Mouse (Mus musculus) hindbrain, postnatal 0 days (tissue): ENCODE measurements around the gene Dynlt1f. TPM values are rescaled to one million over a fixed set of nuclear protein-coding genes. Genes with fewer than 3 reads are reported as not detected.
"Not testable (repeated sequence)": the region's sequence is repeated elsewhere in the genome, so short reads cannot be mapped to it uniquely, and the experiment has no call there.

Experiments
- ATAC-seq: fragments of 200-750 bp; cut with Nextera tagmentation; 2 replicates; pipeline ENCODE4 v1.8.0; 2017; ENCODE audit warnings: mild to moderate bottlenecking, moderate TSS enrichment, moderate library complexity
- DNase-seq: peaks from one replicate; pipeline ENCODE4 v3.0.0-alpha.2; 2015; ENCODE audit warnings: low spot score
- H3K27ac ChIP-seq: fragments of 300-500 bp; sonication (generic); 2 replicates; pipeline ENCODE4 v1.5.1; 2014; ENCODE audit warnings: mild to moderate bottlenecking
- H3K27me3 ChIP-seq: fragments of 300-500 bp; sonication (generic); 2 replicates; pipeline ENCODE4 v1.6.1; 2014; ENCODE audit warnings: low read length, mixed read lengths; ENCODE audit not compliant: insufficient read depth
- H3K36me3 ChIP-seq: fragments of 300-500 bp; sonication (generic); 2 replicates; pipeline ENCODE4 v1.6.1; 2014; ENCODE audit warnings: low read length, mixed read lengths; ENCODE audit not compliant: insufficient read depth
- H3K4me1 ChIP-seq: fragments of 300-500 bp; sonication (generic); 2 replicates; pipeline ENCODE4 v1.6.1; 2014; ENCODE audit warnings: antibody characterized with exemption, low read length, mixed read lengths; ENCODE audit not compliant: insufficient read depth
- H3K4me2 ChIP-seq: fragments of 300-500 bp; sonication (generic); 2 replicates; pipeline ENCODE4 v1.6.1; 2014; ENCODE audit warnings: low read depth, mild to moderate bottlenecking, low read length, moderate library complexity, mixed read lengths
- H3K4me3 ChIP-seq: fragments of 300-500 bp; sonication (generic); 2 replicates; pipeline ENCODE4 v1.5.1; 2014; ENCODE audit warnings: low read length
- H3K9ac ChIP-seq: fragments of 300-500 bp; sonication (generic); replicated peaks from 2 replicates; pipeline ENCODE4 v1.6.1; 2014; ENCODE audit warnings: mild to moderate bottlenecking, low read length, moderate library complexity, mixed read lengths
- H3K9me3 ChIP-seq: fragments of 300-500 bp; sonication (generic); 2 replicates; pipeline ENCODE4 v1.6.1; 2016; ENCODE audit warnings: low read length, mixed read lengths
- WGBS: fragments of 180-500 bp; shearing (Covaris S2); extraction: QIAGEN DNeasy Blood & Tissue Kit; methylation state at CpG from one replicate; pipeline ENCODE4 v1.1.7; 2014; 5-methylcytosine and 5-hydroxymethylcytosine counted together
- polyA plus RNA-seq: library from polyadenylated mRNA; unstranded; fragments of >200 nt; fragmentation: Nextera tagmentation; extraction: Ambion mirVana; gene quantifications from 2 replicates; pipeline ENCODE4 v1.2.1, GENCODE M21; 2015
- total RNA-seq: library from RNA; depleted of rRNA; stranded (reverse); fragments of >200 nt; gene quantifications from 2 replicates; pipeline ENCODE4 v1.2.3, GENCODE M21; 2014

Dynlt1f gene
- total and polyA plus RNA-seq, 2 experiments from 2014 or later: 108 to 294 TPM

DNA sequence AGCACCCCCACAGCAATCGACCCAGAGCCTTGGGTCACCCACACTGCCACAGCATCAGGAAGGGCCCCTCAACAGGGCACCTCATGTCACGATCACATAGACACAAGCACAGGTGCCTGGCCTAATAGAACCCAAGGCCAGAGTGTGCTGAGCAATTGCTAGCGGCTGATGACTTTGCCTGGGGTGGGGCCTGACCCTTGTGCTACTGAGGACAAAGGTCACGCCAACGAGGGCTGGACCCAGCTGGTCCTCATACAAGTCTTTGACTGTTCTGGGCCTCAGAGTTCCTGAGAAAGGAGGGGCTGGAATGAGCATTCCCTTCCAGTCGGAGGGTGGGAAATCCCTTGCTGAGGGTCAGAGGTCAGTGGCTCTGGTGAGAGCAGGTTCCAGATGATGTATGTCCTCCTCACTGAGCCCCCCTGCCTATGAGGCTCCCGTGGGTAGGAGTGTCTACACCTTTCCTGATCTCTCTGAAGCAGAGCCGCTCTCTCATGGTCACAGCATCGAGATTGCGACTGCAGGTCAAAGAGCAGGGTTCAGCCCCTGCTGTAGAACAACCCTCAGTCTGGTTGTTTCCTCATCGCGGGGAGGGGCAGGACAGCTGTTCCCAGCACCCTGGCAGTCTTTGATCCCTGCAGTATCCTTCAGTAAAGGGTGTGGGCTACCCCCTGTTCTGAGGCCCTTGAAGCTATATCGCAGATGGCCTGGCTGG is 37.9 kb downstream of the Dynlt1f start:
- WGBS: 56% methylated on average over 7 of the region's 13 CpGs
- not testable (repeated sequence) for H3K9me3 ChIP-seq, H3K4me2 ChIP-seq, H3K4me3 ChIP-seq, H3K27me3 ChIP-seq, H3K36me3 ChIP-seq, H3K9ac ChIP-seq, H3K27ac ChIP-seq, DNase-seq, H3K4me1 ChIP-seq
- ATAC-seq: 0 out of 2 replicates have a peak, but pooled peaks have one; percentile 36

DNA sequence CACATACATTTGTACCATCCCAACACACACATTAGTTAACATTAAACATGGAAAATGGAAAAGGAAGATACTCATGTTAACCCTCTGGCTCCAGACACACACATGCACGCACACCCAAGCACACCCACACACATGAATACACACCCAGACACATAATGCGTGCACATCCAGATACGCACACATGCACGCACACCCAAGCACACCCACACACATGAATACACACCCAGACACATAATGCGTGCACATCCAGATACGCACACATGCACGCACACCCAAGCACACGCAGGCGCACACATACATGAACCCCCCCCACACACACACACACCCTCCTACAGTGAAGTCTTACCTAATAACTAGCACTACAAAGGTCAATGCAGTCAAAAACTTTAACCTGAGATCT is 39.0 kb downstream of the Dynlt1f start:
- H3K27ac ChIP-seq, H3K9ac ChIP-seq, H3K4me3 ChIP-seq, H3K36me3 ChIP-seq, H3K4me2 ChIP-seq, H3K27me3 ChIP-seq, H3K4me1 ChIP-seq, DNase-seq, H3K9me3 ChIP-seq, ATAC-seq: not testable (repeated sequence)
- WGBS: 97% methylated on average over 9 of the region's 9 CpGs

DNA sequence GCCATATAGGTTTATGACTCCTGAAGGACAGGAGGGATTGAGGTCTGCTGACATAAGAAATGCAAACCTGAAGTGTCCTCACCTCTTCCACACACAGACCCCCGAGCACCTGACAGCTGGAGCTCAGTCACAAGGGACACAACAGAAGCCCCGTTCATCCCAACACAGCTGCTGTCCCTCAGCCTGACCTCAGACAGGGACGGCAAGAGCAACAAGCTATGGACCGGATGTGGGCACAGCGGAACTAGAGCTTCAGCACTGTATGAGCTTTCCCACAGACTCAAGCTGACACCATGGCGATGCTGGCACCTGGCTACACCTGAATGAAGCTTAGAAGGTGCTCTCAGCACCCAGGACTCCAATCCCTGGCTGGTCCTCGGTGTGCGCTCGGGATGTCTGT is 41.4 kb downstream of the Dynlt1f start:
- H3K4me2 ChIP-seq, DNase-seq, H3K4me1 ChIP-seq, H3K36me3 ChIP-seq, ATAC-seq, H3K9me3 ChIP-seq, H3K4me3 ChIP-seq, H3K9ac ChIP-seq, H3K27ac ChIP-seq, H3K27me3 ChIP-seq: not testable (repeated sequence)
- WGBS: 88% methylated on average over 4 of the region's 9 CpGs

DNA sequence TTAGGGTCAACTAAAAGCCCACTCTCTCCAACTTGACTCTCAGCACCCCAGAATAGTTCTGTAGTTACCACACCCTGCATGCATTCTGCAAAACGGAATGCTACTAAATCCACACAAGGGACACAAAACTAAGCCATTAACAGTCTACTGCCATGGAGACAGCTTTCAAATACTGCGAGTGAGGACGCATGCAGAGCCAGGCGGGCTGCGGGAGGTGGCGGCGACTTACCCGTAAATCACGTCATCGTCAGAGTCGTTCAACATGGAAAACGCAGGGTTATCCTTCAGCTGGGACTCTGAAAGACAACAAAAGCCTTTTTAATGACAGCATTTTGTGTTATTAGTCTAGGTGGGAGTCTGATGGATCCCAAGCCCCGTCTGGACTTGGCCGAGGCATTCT is 42.2 kb downstream of the Dynlt1f start:
- not testable (repeated sequence) for H3K27ac ChIP-seq, DNase-seq, H3K4me3 ChIP-seq, H3K36me3 ChIP-seq, H3K9ac ChIP-seq, H3K4me1 ChIP-seq, H3K9me3 ChIP-seq, H3K4me2 ChIP-seq, ATAC-seq, H3K27me3 ChIP-seq
- 79% methylated on average over 11 of the region's 14 CpGs for WGBS

DNA sequence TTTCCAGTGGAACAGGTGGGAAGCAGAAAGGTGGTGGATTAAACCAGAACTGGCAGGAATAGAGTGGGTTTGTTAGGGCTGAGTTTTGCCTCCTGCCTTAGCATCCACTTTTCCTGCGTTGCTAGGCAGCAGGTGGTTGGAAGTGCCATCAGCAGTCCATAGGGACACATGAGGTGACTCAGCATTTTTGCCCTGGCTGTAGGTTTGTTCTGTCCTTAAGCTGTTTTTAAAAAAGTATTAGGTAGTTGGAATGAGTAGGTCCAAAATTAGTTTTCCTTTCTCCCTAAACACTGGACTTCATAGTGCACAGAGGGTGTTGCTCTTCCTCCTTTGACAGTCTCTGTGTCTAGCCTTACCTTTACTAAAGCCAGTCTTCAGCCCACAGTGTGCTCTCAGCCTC is 50.4 kb downstream of the Dynlt1f start:
- not testable (repeated sequence) for H3K27me3 ChIP-seq, DNase-seq, ATAC-seq, H3K9ac ChIP-seq, H3K27ac ChIP-seq, H3K4me1 ChIP-seq, H3K36me3 ChIP-seq, H3K4me3 ChIP-seq, H3K4me2 ChIP-seq, H3K9me3 ChIP-seq
- 43% methylated on average over 1 of the region's 1 CpGs for WGBS

DNA sequence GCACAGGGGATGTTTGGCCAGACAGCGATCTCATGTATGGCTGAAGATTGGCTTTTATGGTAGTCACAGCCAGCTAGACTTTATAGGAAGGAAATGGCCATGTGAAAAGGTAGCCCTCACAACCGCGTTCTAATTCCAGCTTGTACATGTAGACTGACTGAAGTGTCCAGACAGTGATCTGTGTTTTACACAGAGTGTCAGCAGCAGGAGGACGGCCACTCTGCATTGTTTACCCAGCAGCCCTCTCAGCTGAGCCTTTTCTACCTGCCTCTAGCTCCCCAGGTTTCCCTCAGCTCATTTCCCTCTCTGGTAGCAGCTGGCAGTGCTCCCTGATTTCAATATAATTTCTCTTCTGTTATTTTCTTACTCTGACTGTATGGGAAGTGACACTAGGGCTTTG is 53.5 kb downstream of the Dynlt1f start:
- H3K36me3 ChIP-seq, H3K27me3 ChIP-seq, ATAC-seq, H3K9me3 ChIP-seq, DNase-seq, H3K4me2 ChIP-seq, H3K9ac ChIP-seq, H3K4me1 ChIP-seq, H3K4me3 ChIP-seq, H3K27ac ChIP-seq: not testable (repeated sequence)
- 6% methylated on average over 3 of the region's 4 CpGs for WGBS

DNA sequence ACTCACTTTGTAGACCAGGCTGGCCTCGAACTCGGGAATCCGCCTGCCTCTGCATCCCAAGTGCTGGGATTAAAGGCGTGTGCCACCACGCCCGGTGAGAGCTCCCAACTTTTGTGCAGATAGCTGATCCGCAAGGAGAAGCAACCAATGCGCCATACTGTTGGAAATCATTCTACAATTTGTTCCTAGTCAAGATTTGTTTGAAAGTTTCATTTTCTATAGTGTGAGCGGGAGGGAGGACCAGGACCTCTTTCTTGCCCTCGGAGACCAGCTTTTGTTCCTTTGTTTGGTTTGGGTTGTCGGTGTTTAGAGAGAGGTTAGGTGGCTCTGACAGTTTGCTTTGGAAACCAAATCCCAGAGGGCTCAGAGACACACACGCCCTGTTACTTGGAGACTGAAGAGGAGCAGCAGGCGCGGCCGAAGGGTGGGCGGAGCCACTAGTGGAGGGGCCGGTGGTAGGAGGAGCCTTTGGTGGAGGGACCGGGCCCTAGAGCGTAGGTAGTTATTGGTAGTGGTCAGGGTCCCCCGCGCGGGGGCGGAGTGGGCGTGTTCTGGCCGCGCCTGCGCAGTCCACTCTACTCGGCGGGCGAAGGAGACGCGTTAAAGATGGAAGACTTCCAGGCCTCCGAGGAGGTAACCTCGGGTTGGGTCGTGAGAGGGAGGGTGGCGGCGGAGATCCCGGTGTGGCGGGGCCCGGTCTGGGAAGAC is 54.3 kb downstream of the Dynlt1f start, which contains the start of gene Dynlt1c:
Gene Dynlt1c, plus strand, starts transcription at position 468 of the 708 bp plus-strand sequence.
- not testable (repeated sequence) for H3K36me3 ChIP-seq, H3K9me3 ChIP-seq, H3K27me3 ChIP-seq, H3K9ac ChIP-seq, H3K4me1 ChIP-seq
- ATAC-seq (peak; percentile 97), DNase-seq (peak; percentile 83)
- H3K4me3 ChIP-seq: peak within 1 kb of the TSS; percentile 16; the same call in 1 of the 2 replicates
- peak within 1 kb of the TSS; percentile 39; the same call in 1 of the 2 replicates for H3K4me2 ChIP-seq
- 0 out of 2 replicates have a peak within 1 kb of the TSS, but pooled peaks have one; percentile 58 for H3K27ac ChIP-seq
- WGBS: 10% methylated on average over 22 of the region's 40 CpGs

DNA sequence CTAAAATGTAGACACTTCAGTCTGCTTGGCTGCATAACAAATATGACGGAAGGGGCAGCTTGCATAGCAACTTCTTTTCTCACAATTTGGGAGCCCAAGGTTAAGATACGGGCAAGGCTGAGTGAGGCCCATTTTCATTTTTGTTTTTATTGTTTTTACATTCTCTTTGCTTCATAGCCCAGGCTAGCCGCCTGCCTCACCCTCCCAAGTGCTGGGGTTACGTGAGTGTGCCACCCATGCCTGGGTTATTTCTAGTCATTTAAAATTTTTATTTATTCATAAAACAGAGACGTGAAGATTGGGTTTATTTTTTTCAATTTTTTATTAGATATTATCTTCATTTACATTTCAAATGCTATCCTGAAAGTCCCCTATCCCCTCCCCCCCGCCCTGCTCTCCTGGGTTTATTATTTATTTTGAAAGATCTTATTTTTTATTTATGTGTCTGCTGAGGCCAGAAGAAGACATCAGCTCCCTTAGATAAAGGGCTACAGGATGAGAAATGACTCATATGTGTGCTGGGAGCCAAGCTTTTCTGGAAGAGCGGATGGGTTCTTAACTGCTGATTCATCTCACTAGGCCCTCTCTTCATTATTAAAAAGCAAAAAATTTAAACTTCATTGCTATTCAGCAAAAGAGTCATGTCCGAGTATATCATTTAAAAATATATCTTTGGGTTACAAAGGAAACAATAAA is 55.3 kb downstream of the Dynlt1f start:
- not testable (repeated sequence) for H3K27ac ChIP-seq, H3K4me1 ChIP-seq, H3K4me3 ChIP-seq, H3K27me3 ChIP-seq, H3K4me2 ChIP-seq, H3K9ac ChIP-seq, H3K36me3 ChIP-seq, H3K9me3 ChIP-seq, ATAC-seq, DNase-seq
- 83% methylated on average over 5 of the region's 8 CpGs for WGBS

DNA sequence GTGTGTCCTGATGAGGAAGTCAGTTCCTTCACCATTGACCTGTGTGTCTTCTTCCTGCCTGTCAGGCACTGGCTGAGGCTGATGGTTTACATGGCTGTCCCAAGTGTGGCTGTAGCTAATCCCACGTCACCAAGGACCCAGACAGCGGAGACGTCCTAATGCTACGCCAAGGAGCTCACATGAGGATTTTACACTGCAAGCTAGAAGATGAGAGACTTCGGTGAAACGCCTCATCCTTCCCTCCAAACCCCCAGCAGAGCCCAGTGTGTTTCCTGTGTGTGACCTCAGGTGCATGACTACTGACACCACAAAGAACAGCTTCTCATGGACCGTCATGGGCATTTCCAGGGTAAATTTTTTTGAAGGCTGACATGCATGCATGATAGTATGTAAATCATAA is 57.3 kb downstream of the Dynlt1f start:
- H3K36me3 ChIP-seq: not testable (repeated sequence)

More for the DNA sequence above, 57.3 kb downstream of the Dynlt1f start:
- H3K4me2 ChIP-seq, ATAC-seq, H3K27ac ChIP-seq, H3K4me3 ChIP-seq, DNase-seq, H3K9ac ChIP-seq, H3K4me1 ChIP-seq, H3K9me3 ChIP-seq, H3K27me3 ChIP-seq: not testable (repeated sequence)
- WGBS: 89% methylated on average over 7 of the region's 7 CpGs
